ENCODE assay signal across 9 mouse cellular contexts in the genomic region with DNA sequence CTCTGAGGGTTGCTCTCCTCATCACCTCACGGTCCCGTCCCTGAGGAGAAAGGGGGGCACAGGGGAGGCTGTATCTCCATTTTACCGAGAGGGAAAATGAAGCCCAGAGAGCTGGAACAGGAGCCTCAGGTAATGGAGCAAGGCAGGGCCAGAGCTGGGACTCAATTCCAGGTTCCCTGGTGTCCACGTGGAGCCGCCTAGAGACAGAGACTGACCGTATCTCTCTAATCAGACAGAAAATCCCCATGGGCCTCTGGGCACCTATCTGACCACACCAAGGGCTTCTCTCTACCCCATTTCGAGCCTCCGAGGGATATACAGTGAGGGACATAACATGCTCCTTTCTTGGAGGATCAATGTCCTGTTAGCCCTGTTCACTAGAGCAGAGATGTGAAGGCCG. TPM values are rescaled to one million over a fixed set of nuclear protein-coding genes. Genes with fewer than 3 reads are reported as not detected.
DNase-seq lines count a peak whose midpoint lies in the region; ATAC-seq and TF ChIP-seq lines count a peak whose summit lies in the region.
"Had no signal": no experiment of that assay in that cellular context is flagged by ENCODE, and none has a peak within 500 bp of the region (broad histone marks: within the 10 kb centered on the region; RNA-seq: fewer than 3 reads in every experiment).

No protein-coding gene starts in this region.

- DNase-seq in heart, adult 18-20 months = no peak
- no peak for DNase-seq in lung, embryonic 14.5 days
- no peak for DNase-seq in lung, postnatal 36 days
- no peak for DNase-seq in midbrain, postnatal 0 days (ENCODE audit: low spot score)
- DNase-seq in embryo, embryonic 10.5 days (ENCODE audit: low spot score) = no peak
- no peak for DNase-seq in urinary bladder, adult 18-20 months (ENCODE audit: low spot score in 2 of 2)

- peak overlapping the region; percentile 92; the same call in 1 of the 2 replicates for H3K27ac ChIP-seq in heart, embryonic 12.5 days (ENCODE audit: poor library complexity, severe bottlenecking)
- H3K27ac ChIP-seq in lung, embryonic 14.5 days (ENCODE audit: low read depth) = peak overlapping the region; percentile 94; the same call in 1 of the 2 replicates
- peak overlapping the region; percentile 73; the same call in 1 of the 2 replicates for H3K27ac ChIP-seq in forebrain, embryonic 13.5 days
- peak overlapping the region; percentile 71; the same call in 1 of the 2 replicates for H3K27ac ChIP-seq in midbrain, postnatal 0 days (ENCODE audit: low read depth, low read length)

- H3K36me3 ChIP-seq in heart, embryonic 12.5 days = peaks cover 65% of the 10 kb centered on the region
- peaks cover 76% of the 10 kb centered on the region for H3K36me3 ChIP-seq in lung, embryonic 14.5 days (ENCODE audit: insufficient read depth)
- peaks cover 60% of the 10 kb centered on the region for H3K36me3 ChIP-seq in forebrain, embryonic 13.5 days (ENCODE audit: poor library complexity, severe bottlenecking)
- peaks cover 62% of the 10 kb centered on the region for H3K36me3 ChIP-seq in midbrain, postnatal 0 days (ENCODE audit: insufficient read depth, low read length)

- no peak for ATAC-seq in heart, embryonic 12.5 days (ENCODE audit: insufficient number of reproducible peaks, low FRiP score)
- no peak for ATAC-seq in lung, embryonic 14.5 days (ENCODE audit: insufficient read depth)
- ATAC-seq in forebrain, embryonic 13.5 days = no peak
- no peak for ATAC-seq in midbrain, postnatal 0 days (ENCODE audit: low FRiP score)

- H3K4me3 ChIP-seq in heart, embryonic 12.5 days = no peak overlapping the region
- H3K4me3 ChIP-seq in lung, embryonic 14.5 days (ENCODE audit: low read depth, low read length) = no peak overlapping the region
- no peak overlapping the region for H3K4me3 ChIP-seq in forebrain, embryonic 13.5 days
- no peak overlapping the region for H3K4me3 ChIP-seq in midbrain, postnatal 0 days (ENCODE audit: low read depth, low read length)

- H3K4me1 ChIP-seq in heart, embryonic 12.5 days (replicated peaks) = peaks cover 49% of the 10 kb centered on the region
- H3K4me1 ChIP-seq in lung, embryonic 14.5 days (ENCODE audit: insufficient read depth) = peaks cover 19% of the 10 kb centered on the region
- peaks cover 42% of the 10 kb centered on the region for H3K4me1 ChIP-seq in forebrain, embryonic 13.5 days
- H3K4me1 ChIP-seq in midbrain, postnatal 0 days (ENCODE audit: insufficient read depth, low read length) = 0 out of 2 replicates have a peak, but pooled peaks cover 6% of the 10 kb centered on the region

- WGBS in heart, embryonic 12.5 days = 95% methylated on average over 9 of the region's 9 CpGs
- WGBS in lung, embryonic 14.5 days = 91% methylated on average over 9 of the region's 9 CpGs
- WGBS in forebrain, embryonic 13.5 days = 94% methylated on average over 9 of the region's 9 CpGs
- WGBS in midbrain, postnatal 0 days = 89% methylated on average over 9 of the region's 9 CpGs

- H3K27me3 ChIP-seq in heart, embryonic 12.5 days (replicated peaks) = no peaks in the 10 kb centered on the region
- no peaks in the 10 kb centered on the region for H3K27me3 ChIP-seq in lung, embryonic 14.5 days (ENCODE audit: insufficient read depth, low read length)
- H3K27me3 ChIP-seq in forebrain, embryonic 13.5 days = no peaks in the 10 kb centered on the region
- H3K27me3 ChIP-seq in midbrain, postnatal 0 days (ENCODE audit: insufficient read depth, low read length) = no peaks in the 10 kb centered on the region
- H3K27me3 ChIP-seq: megakaryocyte, embryonic 14.5 days had no signal

- H3K9ac ChIP-seq in heart, embryonic 12.5 days = no peak overlapping the region
- no peak overlapping the region for H3K9ac ChIP-seq in lung, embryonic 14.5 days
- H3K9ac ChIP-seq in forebrain, embryonic 13.5 days = 0 out of 2 replicates have a peak overlapping the region, but pooled peaks have one; percentile 8
- H3K9ac ChIP-seq in midbrain, postnatal 0 days (replicated peaks; ENCODE audit: low read length, poor library complexity, severe bottlenecking) = no peak overlapping the region

- H3K4me2 ChIP-seq in heart, embryonic 12.5 days = no peak overlapping the region
- H3K4me2 ChIP-seq in lung, embryonic 14.5 days = no peak overlapping the region
- H3K4me2 ChIP-seq in forebrain, embryonic 13.5 days = no peak overlapping the region
- H3K4me2 ChIP-seq in midbrain, postnatal 0 days (ENCODE audit: low read depth, low read length, poor library complexity, severe bottlenecking) = no peak overlapping the region

- TF ChIP-seq CTCF in lung, embryonic 14.5 days (IDR thresholded peaks at IDR 0.05; ENCODE audit: low read depth) = no peak
- TF ChIP-seq CTCF in midbrain, postnatal 0 days (IDR thresholded peaks at IDR 0.05) = no peak

- no peaks in the 10 kb centered on the region for H3K9me3 ChIP-seq in heart, embryonic 12.5 days (replicated peaks)
- H3K9me3 ChIP-seq in lung, embryonic 14.5 days (ENCODE audit: low read depth, low read length) = no peaks in the 10 kb centered on the region
- no peaks in the 10 kb centered on the region for H3K9me3 ChIP-seq in forebrain, embryonic 13.5 days (replicated peaks)
- H3K9me3 ChIP-seq in midbrain, postnatal 0 days (ENCODE audit: low read length) = no peaks in the 10 kb centered on the region
- H3K9me3 ChIP-seq: megakaryocyte, embryonic 14.5 days had no signal

RNA-seq across cellular contexts. Expression of a gene that starts 10.7 kb away (rescaled TPM):
- polyA plus RNA-seq in heart, embryonic 12.5 days (2016; fragmentation: Nextera tagmentation; extraction: Ambion mirVana) = 28.0 and 30.1 TPM in 2 replicates
- 10 to 100 TPM; 15.4 to 16.7 TPM for total RNA-seq in heart, adult 18-20 months (2021)
- polyA plus RNA-seq in lung, embryonic 14.5 days (2014; fragmentation: Nextera tagmentation; extraction: Ambion mirVana) = 19.9 and 22.0 TPM in 2 replicates
- polyA plus RNA-seq in forebrain, embryonic 13.5 days (2015; fragmentation: Nextera tagmentation; extraction: Ambion mirVana) = 28.2 and 29.4 TPM in 2 replicates
- total RNA-seq in midbrain, postnatal 0 days (2014; rRNA removed) = 41.9 and 48.4 TPM in 2 replicates
- polyA plus RNA-seq in midbrain, postnatal 0 days (2015; fragmentation: Nextera tagmentation; extraction: Ambion mirVana) = 50.6 and 55.2 TPM in 2 replicates

RNA-seq across cellular contexts. Expression of a gene that starts 22.1 kb away (rescaled TPM):
- 6.8 and 7.9 TPM in 2 replicates for polyA plus RNA-seq in heart, embryonic 12.5 days (2016; fragmentation: Nextera tagmentation; extraction: Ambion mirVana)
- total RNA-seq in heart, adult 18-20 months (2021) = 1 to 10 TPM; 3.2 to 3.7 TPM
- polyA plus RNA-seq in lung, embryonic 14.5 days (2014; fragmentation: Nextera tagmentation; extraction: Ambion mirVana) = 6.2 TPM in 2 replicates
- polyA plus RNA-seq in forebrain, embryonic 13.5 days (2015; fragmentation: Nextera tagmentation; extraction: Ambion mirVana) = 66.9 and 71.1 TPM in 2 replicates
- 286 and 357 TPM in 2 replicates for total RNA-seq in midbrain, postnatal 0 days (2014; rRNA removed)
- polyA plus RNA-seq in midbrain, postnatal 0 days (2015; fragmentation: Nextera tagmentation; extraction: Ambion mirVana) = 176 and 178 TPM in 2 replicates

RNA-seq across cellular contexts. Expression of a gene that starts 37.2 kb away (rescaled TPM):
- polyA plus RNA-seq in heart, embryonic 12.5 days (2016; fragmentation: Nextera tagmentation; extraction: Ambion mirVana) = 10.1 and 10.6 TPM in 2 replicates
- 1 to 10 TPM; 5.4 to 6.0 TPM for total RNA-seq in heart, adult 18-20 months (2021)
- 14.7 and 16.9 TPM in 2 replicates for polyA plus RNA-seq in lung, embryonic 14.5 days (2014; fragmentation: Nextera tagmentation; extraction: Ambion mirVana)
- 6.7 and 9.0 TPM in 2 replicates for polyA plus RNA-seq in forebrain, embryonic 13.5 days (2015; fragmentation: Nextera tagmentation; extraction: Ambion mirVana)
- total RNA-seq in midbrain, postnatal 0 days (2014; rRNA removed) = 8.9 and 18.6 TPM in 2 replicates
- 16.8 and 18.8 TPM in 2 replicates for polyA plus RNA-seq in midbrain, postnatal 0 days (2015; fragmentation: Nextera tagmentation; extraction: Ambion mirVana)

RNA-seq across cellular contexts. Expression of a gene that starts 40.8 kb away (rescaled TPM):
- polyA plus RNA-seq in heart, embryonic 12.5 days (2016; fragmentation: Nextera tagmentation; extraction: Ambion mirVana) = 1.2 and 1.7 TPM in 2 replicates
- 1 to 10 TPM in 1 of 2 experiments, under 1 TPM in 1; 0.25 to 1.1 TPM for total RNA-seq in heart, adult 18-20 months (2021)
- polyA plus RNA-seq in lung, embryonic 14.5 days (2014; fragmentation: Nextera tagmentation; extraction: Ambion mirVana) = 1.1 and 1.2 TPM in 2 replicates
- 6.2 and 6.6 TPM in 2 replicates for polyA plus RNA-seq in forebrain, embryonic 13.5 days (2015; fragmentation: Nextera tagmentation; extraction: Ambion mirVana)
- 0.76 and 8.6 TPM in 2 replicates for total RNA-seq in midbrain, postnatal 0 days (2014; rRNA removed)
- polyA plus RNA-seq in midbrain, postnatal 0 days (2015; fragmentation: Nextera tagmentation; extraction: Ambion mirVana) = 3.1 and 4.7 TPM in 2 replicates

RNA-seq across cellular contexts. Expression of a gene that starts 48.5 kb away (rescaled TPM):
- polyA plus RNA-seq in heart, embryonic 12.5 days (2016; fragmentation: Nextera tagmentation; extraction: Ambion mirVana) = 1.2 and 1.8 TPM in 2 replicates
- total RNA-seq in heart, adult 18-20 months (2021) = under 1 TPM in 1 of 2 experiments, not detected in 1; 0.41 TPM
- polyA plus RNA-seq in lung, embryonic 14.5 days (2014; fragmentation: Nextera tagmentation; extraction: Ambion mirVana) = 15.3 and 16.6 TPM in 2 replicates
- polyA plus RNA-seq in forebrain, embryonic 13.5 days (2015; fragmentation: Nextera tagmentation; extraction: Ambion mirVana) = 1.5 and 2.4 TPM in 2 replicates
- total RNA-seq in midbrain, postnatal 0 days (2014; rRNA removed) = 1.4 TPM in 2 replicates
- polyA plus RNA-seq in midbrain, postnatal 0 days (2015; fragmentation: Nextera tagmentation; extraction: Ambion mirVana) = 1.5 and 1.6 TPM in 2 replicates
